In the genomic region with DNA sequence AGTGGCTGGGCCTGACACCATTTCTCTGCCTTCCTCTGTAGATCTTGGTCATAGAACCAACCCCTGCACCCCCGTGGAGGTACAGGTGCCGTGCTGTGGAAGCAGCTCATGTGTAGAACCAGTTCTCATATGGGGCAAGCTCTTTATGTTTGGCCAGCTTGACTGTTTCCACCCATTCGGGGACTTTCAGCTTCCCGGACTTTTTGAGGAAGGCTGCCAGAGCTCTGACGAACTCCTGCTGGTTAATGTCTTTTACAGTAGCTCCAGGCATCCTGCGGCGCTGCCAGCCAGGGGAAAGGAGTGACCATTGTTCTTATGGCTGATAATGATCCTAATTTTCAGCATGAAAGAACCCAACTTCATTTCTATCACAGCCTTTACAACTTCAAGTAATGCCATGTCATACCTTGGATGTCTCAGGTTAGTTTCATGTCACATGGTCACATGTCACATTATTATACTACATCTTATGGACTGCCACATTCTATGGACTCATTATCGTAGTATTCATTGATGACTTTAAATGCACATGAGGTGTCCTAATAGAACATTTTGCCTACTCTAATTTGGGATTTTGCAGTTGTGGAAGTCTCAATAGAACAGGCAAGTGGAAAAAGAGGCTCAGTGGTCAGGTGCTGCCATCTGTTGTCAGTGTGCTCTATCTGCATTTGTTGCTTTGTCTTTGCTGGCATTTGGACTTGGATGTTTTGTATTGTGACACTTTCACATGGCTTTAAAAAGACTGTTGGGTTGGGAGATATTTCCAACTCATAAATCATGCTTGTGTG, we compare ENCODE assay signal across 10 mouse cellular contexts. TPM values are rescaled to one million over a fixed set of nuclear protein-coding genes. Genes with fewer than 3 reads are reported as not detected.
DNase-seq lines count a peak whose midpoint lies in the region; ATAC-seq and TF ChIP-seq lines count a peak whose summit lies in the region.
"Had no signal": no experiment of that assay in that cellular context is flagged by ENCODE, and none has a peak within 500 bp of the region (broad histone marks: within the 10 kb centered on the region; RNA-seq: fewer than 3 reads in every experiment).

No protein-coding gene starts in this region.

- TF ChIP-seq CTCF in hindbrain, postnatal 0 days (IDR thresholded peaks at IDR 0.05; ENCODE audit: low read depth), result peak; percentile 93

- no peak overlapping the region for H3K4me2 ChIP-seq in hindbrain, embryonic 16.5 days (ENCODE audit: low read length)
- no peak overlapping the region for H3K4me2 ChIP-seq in hindbrain, postnatal 0 days (ENCODE audit: low read depth, low read length)
- no peak overlapping the region for H3K4me2 ChIP-seq in limb, embryonic 14.5 days (replicated peaks; ENCODE audit: low read depth, low read length, severe bottlenecking)
- H3K4me2 ChIP-seq: limb, embryonic 12.5 days had no signal

- no peak overlapping the region for H3K27ac ChIP-seq in hindbrain, embryonic 10.5 days
- H3K27ac ChIP-seq in hindbrain, embryonic 16.5 days (ENCODE audit: low read depth, low read length), result no peak overlapping the region
- no peak overlapping the region for H3K27ac ChIP-seq in hindbrain, postnatal 0 days
- H3K27ac ChIP-seq in limb, embryonic 14.5 days (replicated peaks; ENCODE audit: low read depth, low read length), result no peak overlapping the region
- H3K27ac ChIP-seq: limb, embryonic 12.5 days had no signal

- 0 out of 2 replicates have a peak, but pooled peaks have one; percentile 20 for TF ChIP-seq POLR2A in limb, embryonic 14.5 days (IDR thresholded peaks at IDR 0.05; ENCODE audit: borderline replicate concordance, extremely low read depth, insufficient read depth, insufficient read length)

- no peak overlapping the region for H3K4me3 ChIP-seq in hindbrain, embryonic 10.5 days
- H3K4me3 ChIP-seq in hindbrain, embryonic 16.5 days (ENCODE audit: low read length), result no peak overlapping the region
- H3K4me3 ChIP-seq in hindbrain, postnatal 0 days (ENCODE audit: low read length), result no peak overlapping the region
- no peak overlapping the region for H3K4me3 ChIP-seq in limb, embryonic 14.5 days (replicated peaks; ENCODE audit: low read length)
- H3K4me3 ChIP-seq: limb, embryonic 12.5 days had no signal

- H3K9me3 ChIP-seq in hindbrain, embryonic 10.5 days, result no peaks in the 10 kb centered on the region
- no peaks in the 10 kb centered on the region for H3K9me3 ChIP-seq in hindbrain, embryonic 16.5 days (ENCODE audit: control insufficient read depth, low read length)
- H3K9me3 ChIP-seq in hindbrain, postnatal 0 days (ENCODE audit: low read length), result no peaks in the 10 kb centered on the region
- H3K9me3 ChIP-seq in limb, embryonic 14.5 days (ENCODE audit: control insufficient read depth, low read length), result no peaks in the 10 kb centered on the region
- H3K9me3 ChIP-seq: limb, embryonic 12.5 days had no signal

- no peak for ATAC-seq in hindbrain, embryonic 16.5 days
- ATAC-seq in common myeloid progenitor, adult 5-6 weeks (replicated peaks; ENCODE audit: low read depth, poor library complexity, severe bottlenecking), result peak; percentile 43
- no peak for ATAC-seq in hindbrain, postnatal 0 days
- no peak for ATAC-seq in limb, embryonic 14.5 days (ENCODE audit: low FRiP score, low read depth)

- WGBS in hindbrain, embryonic 10.5 days, result 49% methylated on average over 8 of the region's 8 CpGs
- 34% methylated on average over 8 of the region's 8 CpGs for WGBS in hindbrain, embryonic 16.5 days
- 38% methylated on average over 8 of the region's 8 CpGs for WGBS in hindbrain, postnatal 0 days
- 43% methylated on average over 8 of the region's 8 CpGs for WGBS in limb, embryonic 14.5 days

- DNase-seq in hindbrain, embryonic 10.5 days (ENCODE audit: low spot score), result peak; percentile 31
- DNase-seq in 3T3-L1 (ENCODE audit: low read depth, low spot score) (peak; percentile 75), ZHBTc4 (ENCODE audit: low read depth, low spot score) (peak; percentile 68)
- peak; percentile 82 for DNase-seq in hindbrain, postnatal 0 days (ENCODE audit: low spot score)
- peak; percentile 85 for DNase-seq in limb, embryonic 14.5 days (ENCODE audit: low spot score)
- peak; percentile 57 for DNase-seq in testis, postnatal 10 days (ENCODE audit: low spot score)

- no peak overlapping the region for H3K9ac ChIP-seq in hindbrain, embryonic 16.5 days (ENCODE audit: low read depth, low read length)
- H3K9ac ChIP-seq in hindbrain, postnatal 0 days (replicated peaks; ENCODE audit: low read length), result no peak overlapping the region
- H3K9ac ChIP-seq in limb, embryonic 14.5 days (ENCODE audit: low read depth, low read length, severe bottlenecking), result no peak overlapping the region
- H3K9ac ChIP-seq: limb, embryonic 12.5 days had no signal

- no peaks in the 10 kb centered on the region for H3K27me3 ChIP-seq in hindbrain, embryonic 10.5 days (ENCODE audit: insufficient read depth, poor library complexity, severe bottlenecking)
- no peaks in the 10 kb centered on the region for H3K27me3 ChIP-seq in hindbrain, embryonic 16.5 days (replicated peaks; ENCODE audit: control insufficient read depth, insufficient read depth, low read length)
- no peaks in the 10 kb centered on the region for H3K27me3 ChIP-seq in hindbrain, postnatal 0 days (ENCODE audit: insufficient read depth, low read length)
- H3K27me3 ChIP-seq in limb, embryonic 14.5 days (ENCODE audit: control insufficient read depth, insufficient read depth, low read length), result no peaks in the 10 kb centered on the region
- H3K27me3 ChIP-seq: limb, embryonic 12.5 days had no signal

- no peaks in the 10 kb centered on the region for H3K36me3 ChIP-seq in hindbrain, embryonic 10.5 days
- H3K36me3 ChIP-seq in hindbrain, embryonic 16.5 days (ENCODE audit: control insufficient read depth, insufficient read depth, low read length), result no peaks in the 10 kb centered on the region
- H3K36me3 ChIP-seq in hindbrain, postnatal 0 days (ENCODE audit: insufficient read depth, low read length), result no peaks in the 10 kb centered on the region
- H3K36me3 ChIP-seq in limb, embryonic 14.5 days (ENCODE audit: control insufficient read depth, insufficient read depth, low read length), result no peaks in the 10 kb centered on the region
- H3K36me3 ChIP-seq: limb, embryonic 12.5 days had no signal

- peaks cover 16% of the 10 kb centered on the region for H3K4me1 ChIP-seq in hindbrain, embryonic 10.5 days (replicated peaks)
- no peaks in the 10 kb centered on the region; the same call in none of the 2 replicates for H3K4me1 ChIP-seq in hindbrain, embryonic 16.5 days (ENCODE audit: control insufficient read depth, insufficient read depth, low read depth, low read length)
- no peaks in the 10 kb centered on the region for H3K4me1 ChIP-seq in hindbrain, postnatal 0 days (ENCODE audit: insufficient read depth, low read length)
- H3K4me1 ChIP-seq in limb, embryonic 14.5 days (ENCODE audit: control insufficient read depth, insufficient read depth, low read length), result peaks cover 8% of the 10 kb centered on the region

RNA-seq across cellular contexts. Expression of a gene that starts 3.1 kb away (rescaled TPM):
- 17.7 and 18.0 TPM in 2 replicates for polyA plus RNA-seq in hindbrain, embryonic 10.5 days (2016; fragmentation: Nextera tagmentation; extraction: Ambion mirVana)
- polyA plus RNA-seq in hindbrain, embryonic 16.5 days (2015; fragmentation: Nextera tagmentation; extraction: Ambion mirVana), result 28.1 and 29.6 TPM in 2 replicates
- total RNA-seq in common myeloid progenitor, adult 5-6 weeks (2017), result 20.8 and 26.9 TPM in 2 replicates
- 14.8 and 16.4 TPM in 2 replicates for total RNA-seq in hindbrain, postnatal 0 days (2014; rRNA removed)
- 24.7 and 24.9 TPM in 2 replicates for polyA plus RNA-seq in hindbrain, postnatal 0 days (2015; fragmentation: Nextera tagmentation; extraction: Ambion mirVana)
- polyA plus RNA-seq in limb, embryonic 14.5 days (2012; rRNA removed), result 14.6 and 17.6 TPM in 2 replicates
- polyA plus RNA-seq in limb, embryonic 14.5 days (2014; fragmentation: Nextera tagmentation; extraction: Ambion mirVana), result 20.2 and 21.8 TPM in 2 replicates

RNA-seq across cellular contexts. Expression of a gene that starts 3.8 kb away (rescaled TPM):
- not detected in 2 replicates for polyA plus RNA-seq in hindbrain, embryonic 10.5 days (2016; fragmentation: Nextera tagmentation; extraction: Ambion mirVana)
- not detected in 2 replicates for polyA plus RNA-seq in hindbrain, embryonic 16.5 days (2015; fragmentation: Nextera tagmentation; extraction: Ambion mirVana)
- not detected in 2 replicates for total RNA-seq in common myeloid progenitor, adult 5-6 weeks (2017)
- total RNA-seq in hindbrain, postnatal 0 days (2014; rRNA removed), result not detected in 2 replicates
- polyA plus RNA-seq in hindbrain, postnatal 0 days (2015; fragmentation: Nextera tagmentation; extraction: Ambion mirVana), result not detected in 2 replicates
- polyA plus RNA-seq in limb, embryonic 14.5 days (2012; rRNA removed), result 0.06 TPM in 2 replicates
- polyA plus RNA-seq in limb, embryonic 14.5 days (2014; fragmentation: Nextera tagmentation; extraction: Ambion mirVana), result 0.14 TPM in 1 of 2 replicates, not detected in the other

RNA-seq across cellular contexts. Expression of a gene that starts 26.4 kb away (rescaled TPM):
- polyA plus RNA-seq in hindbrain, embryonic 10.5 days (2016; fragmentation: Nextera tagmentation; extraction: Ambion mirVana), result not detected in 2 replicates
- not detected in 2 replicates for polyA plus RNA-seq in hindbrain, embryonic 16.5 days (2015; fragmentation: Nextera tagmentation; extraction: Ambion mirVana)
- total RNA-seq in common myeloid progenitor, adult 5-6 weeks (2017), result not detected in 2 replicates
- total RNA-seq in hindbrain, postnatal 0 days (2014; rRNA removed), result not detected in 2 replicates
- polyA plus RNA-seq in hindbrain, postnatal 0 days (2015; fragmentation: Nextera tagmentation; extraction: Ambion mirVana), result not detected in 2 replicates
- polyA plus RNA-seq in limb, embryonic 14.5 days (2012; rRNA removed), result not detected in 2 replicates
- not detected in 2 replicates for polyA plus RNA-seq in limb, embryonic 14.5 days (2014; fragmentation: Nextera tagmentation; extraction: Ambion mirVana)
- total RNA-seq: adrenal gland, postnatal 4 days had no signal
- polyA plus RNA-seq: limb, embryonic 12.5 days had no signal

RNA-seq across cellular contexts. Expression of a gene that starts 32.3 kb away (rescaled TPM):
- 11.0 and 13.5 TPM in 2 replicates for polyA plus RNA-seq in hindbrain, embryonic 10.5 days (2016; fragmentation: Nextera tagmentation; extraction: Ambion mirVana)
- 22.1 and 22.4 TPM in 2 replicates for polyA plus RNA-seq in hindbrain, embryonic 16.5 days (2015; fragmentation: Nextera tagmentation; extraction: Ambion mirVana)
- total RNA-seq in common myeloid progenitor, adult 5-6 weeks (2017), result 31.1 and 32.6 TPM in 2 replicates
- total RNA-seq in hindbrain, postnatal 0 days (2014; rRNA removed), result 14.7 and 16.7 TPM in 2 replicates
- polyA plus RNA-seq in hindbrain, postnatal 0 days (2015; fragmentation: Nextera tagmentation; extraction: Ambion mirVana), result 19.3 and 20.1 TPM in 2 replicates
- polyA plus RNA-seq in limb, embryonic 14.5 days (2012; rRNA removed), result 24.8 and 26.2 TPM in 2 replicates
- 17.1 and 17.3 TPM in 2 replicates for polyA plus RNA-seq in limb, embryonic 14.5 days (2014; fragmentation: Nextera tagmentation; extraction: Ambion mirVana)

Comparison
In these comparisons a context has a peak if more than half of its experiments do, and no peak if none do; other contexts are left out.
1. DNase-seq: peak in every context shown above with its lines; median percentile 85 in limb, embryonic 14.5 days; 82 in hindbrain, postnatal 0 days; 75 in 3T3-L1; 68 in ZHBTc4; 57 in testis, postnatal 10 days; 31 in hindbrain, embryonic 10.5 days.